Mouse (Mus musculus): ENCODE data around the gene Tgds.

GRCm38 (mm10) chr14:118152294-118152651 lies 19.7 kb upstream of the Tgds start:
- TF ChIP-seq CTCF (IDR thresholded peaks at IDR 0.05; ENCODE audit: borderline replicate concordance, control insufficient read depth, extremely low read depth, insufficient read depth, low read length, poor library complexity) (no peak), POLR2A (IDR thresholded peaks at IDR 0.05; ENCODE audit: control insufficient read depth, extremely low read depth, insufficient read depth, low read length, poor library complexity) (no peak)
